Mouse (Mus musculus) kidney, embryonic 14.5 days (tissue): ENCODE data around the gene Zbtb7b. TPM values are rescaled to one million over a fixed set of nuclear protein-coding genes. Genes with fewer than 3 reads are reported as not detected.
A peak's percentile ranks its signal among the peaks of the same experiment; 100 is the strongest.

Experiments used
- ATAC-seq: fragments of 200-750 bp; cut with Nextera tagmentation; 2 replicates; pipeline ENCODE4 v1.8.0; 2017; ENCODE audit warnings: moderate number of reproducible peaks, mild to moderate bottlenecking, moderate TSS enrichment, moderate library complexity; ENCODE audit not compliant: low FRiP score, low TSS enrichment
- H3K27ac ChIP-seq: fragments of 300-500 bp; sonication (generic); 2 replicates; pipeline ENCODE4 v1.5.1; 2014; ENCODE audit warnings: low read depth, mild to moderate bottlenecking, low read length, moderate library complexity, mixed read lengths
- H3K27me3 ChIP-seq: fragments of 300-500 bp; sonication (generic); 2 replicates; pipeline ENCODE4 v1.6.1; 2014; ENCODE audit warnings: mild to moderate bottlenecking, low read length; ENCODE audit not compliant: control insufficient read depth, insufficient read depth
- H3K36me3 ChIP-seq: fragments of 300-500 bp; sonication (generic); 2 replicates; pipeline ENCODE4 v1.6.1; 2014; ENCODE audit warnings: low read length, mixed read lengths; ENCODE audit not compliant: control insufficient read depth, insufficient read depth
- H3K4me1 ChIP-seq: fragments of 300-500 bp; sonication (generic); 2 replicates; pipeline ENCODE4 v1.6.1; 2014; ENCODE audit warnings: low read length, mixed read lengths; ENCODE audit not compliant: control insufficient read depth, insufficient read depth
- H3K4me2 ChIP-seq: fragments of 300-500 bp; sonication (generic); replicated peaks from 2 replicates; pipeline ENCODE4 v1.6.1; 2014; ENCODE audit warnings: low read depth, mild to moderate bottlenecking, low read length
- H3K4me3 ChIP-seq: fragments of 300-500 bp; sonication (generic); 2 replicates; pipeline ENCODE4 v1.5.1; 2014; ENCODE audit warnings: mild to moderate bottlenecking, low read length
- H3K9ac ChIP-seq: fragments of 300-500 bp; sonication (generic); 2 replicates; pipeline ENCODE4 v1.6.1; 2014; ENCODE audit warnings: low read depth, mild to moderate bottlenecking, low read length, moderate library complexity
- H3K9me3 ChIP-seq: fragments of 300-500 bp; sonication (generic); 2 replicates; pipeline ENCODE4 v1.6.1; 2016; ENCODE audit warnings: low read length; ENCODE audit not compliant: control insufficient read depth
- WGBS: fragments of 180-500 bp; shearing (Covaris S2); extraction: QIAGEN DNeasy Blood & Tissue Kit; methylation state at CpG from one replicate; pipeline ENCODE4 v1.1.7; 2014; 5-methylcytosine and 5-hydroxymethylcytosine counted together
- polyA plus RNA-seq: library from polyadenylated mRNA; unstranded; fragments of >200 nt; fragmentation: Nextera tagmentation; extraction: Ambion mirVana; gene quantifications from 2 replicates; pipeline ENCODE4 v1.2.1, GENCODE M21; 2014

Zbtb7b gene
- polyA plus RNA-seq, 1 experiment from 2014 or later, result 1.8 TPM

- ATAC-seq, result no peak
- no peaks in the 10 kb centered on the region; the same call in 1 of the 2 replicates for H3K36me3 ChIP-seq
- peaks cover 22% of the 10 kb centered on the region for H3K4me1 ChIP-seq
- WGBS, result 96% methylated on average over 18 of the region's 18 CpGs
- no peak overlapping the region for H3K27ac ChIP-seq
- H3K4me2 ChIP-seq, result no peak overlapping the region
- no peaks in the 10 kb centered on the region for H3K27me3 ChIP-seq
- no peaks in the 10 kb centered on the region for H3K9me3 ChIP-seq
- H3K4me3 ChIP-seq, result no peak overlapping the region
- no peak overlapping the region for H3K9ac ChIP-seq
Measured at GRCm38 (mm10) chr3:89380711-89381110, 13.9 kb downstream of the Zbtb7b start.

GRCm38 (mm10) chr3:89380291-89380690 lies 14.3 kb downstream of the Zbtb7b start:
- Histone ChIP-seq H3K4me1 (peaks cover 18% of the 10 kb centered on the region), H3K9me3 (no peaks in the 10 kb centered on the region), H3K9ac (no peak overlapping the region), H3K4me3 (no peak overlapping the region), H3K27me3 (no peaks in the 10 kb centered on the region), H3K4me2 (no peak overlapping the region), H3K27ac (no peak overlapping the region), H3K36me3 (no peaks in the 10 kb centered on the region; the same call in 1 of the 2 replicates)
- WGBS, result 96% methylated on average over 14 of the region's 14 CpGs
- no peak for ATAC-seq

GRCm38 (mm10) chr3:89379388-89380131 lies 15.0 kb downstream of the Zbtb7b start:
- Histone ChIP-seq H3K4me3 (no peak overlapping the region), H3K36me3 (no peaks in the 10 kb centered on the region; the same call in 1 of the 2 replicates), H3K27ac (no peak overlapping the region), H3K9me3 (no peaks in the 10 kb centered on the region), H3K9ac (no peak overlapping the region), H3K4me2 (no peak overlapping the region), H3K27me3 (no peaks in the 10 kb centered on the region), H3K4me1 (peaks cover 11% of the 10 kb centered on the region; the same call in 1 of the 2 replicates)
- ATAC-seq, result no peak
- 90% methylated on average over 31 of the region's 31 CpGs for WGBS

- peak overlapping the region; percentile 88 for H3K4me2 ChIP-seq
- no peak overlapping the region for H3K27ac ChIP-seq
- 2% methylated on average over 29 of the region's 29 CpGs for WGBS
- H3K4me1 ChIP-seq, result peaks cover 11% of the 10 kb centered on the region; the same call in 1 of the 2 replicates
- no peaks in the 10 kb centered on the region for H3K9me3 ChIP-seq
- ATAC-seq, result peak; percentile 94
- H3K4me3 ChIP-seq, result peak overlapping the region; percentile 49
- no peaks in the 10 kb centered on the region for H3K27me3 ChIP-seq
- H3K36me3 ChIP-seq, result no peaks in the 10 kb centered on the region; the same call in 1 of the 2 replicates
- peak overlapping the region; percentile 71 for H3K9ac ChIP-seq
Measured at GRCm38 (mm10) chr3:89378394-89379067, 16.0 kb downstream of the Zbtb7b start.

GRCm38 (mm10) chr3:89377831-89378230 lies 16.7 kb downstream of the Zbtb7b start:
- peak; percentile 30 for ATAC-seq
- no peak overlapping the region for H3K9ac ChIP-seq
- H3K4me1 ChIP-seq, result peaks cover 11% of the 10 kb centered on the region; the same call in 1 of the 2 replicates
- 80% methylated on average over 4 of the region's 4 CpGs for WGBS
- H3K27ac ChIP-seq, result no peak overlapping the region
- no peaks in the 10 kb centered on the region for H3K27me3 ChIP-seq
- H3K9me3 ChIP-seq, result no peaks in the 10 kb centered on the region
- peak overlapping the region; percentile 49; the same call in 1 of the 2 replicates for H3K4me3 ChIP-seq
- peak overlapping the region; percentile 88 for H3K4me2 ChIP-seq
- no peaks in the 10 kb centered on the region; the same call in 1 of the 2 replicates for H3K36me3 ChIP-seq

GRCm38 (mm10) chr3:89373581-89374231 lies 20.9 kb downstream of the Zbtb7b start:
- Histone ChIP-seq H3K4me2 (no peak overlapping the region), H3K4me3 (no peak overlapping the region), H3K36me3 (no peaks in the 10 kb centered on the region), H3K27me3 (no peaks in the 10 kb centered on the region), H3K4me1 (peaks cover 7% of the 10 kb centered on the region; the same call in 1 of the 2 replicates), H3K9me3 (no peaks in the 10 kb centered on the region), H3K9ac (no peak overlapping the region), H3K27ac (no peak overlapping the region)
- ATAC-seq, result no peak
- WGBS, result 45% methylated on average over 5 of the region's 5 CpGs

- Histone ChIP-seq H3K9me3 (no peaks in the 10 kb centered on the region), H3K27ac (no peak overlapping the region), H3K36me3 (no peaks in the 10 kb centered on the region), H3K4me3 (no peak overlapping the region), H3K4me1 (0 out of 2 replicates have a peak, but pooled peaks cover 4% of the 10 kb centered on the region), H3K4me2 (no peak overlapping the region), H3K9ac (no peak overlapping the region; the same call in 1 of the 2 replicates), H3K27me3 (no peaks in the 10 kb centered on the region)
- 45% methylated on average over 11 of the region's 11 CpGs for WGBS
- ATAC-seq, result 0 out of 2 replicates have a peak, but pooled peaks have one; percentile 46
Measured at GRCm38 (mm10) chr3:89367338-89367737, 27.2 kb downstream of the Zbtb7b start.

- WGBS, result 66% methylated on average over 20 of the region's 20 CpGs
- ATAC-seq, result no peak
- no peaks in the 10 kb centered on the region for H3K9me3 ChIP-seq
- no peaks in the 10 kb centered on the region for H3K27me3 ChIP-seq
- H3K27ac ChIP-seq, result no peak overlapping the region
- no peak overlapping the region for H3K4me2 ChIP-seq
- H3K4me3 ChIP-seq, result no peak overlapping the region
- H3K4me1 ChIP-seq, result 0 out of 2 replicates have a peak, but pooled peaks cover 4% of the 10 kb centered on the region
- no peaks in the 10 kb centered on the region for H3K36me3 ChIP-seq
- peak overlapping the region; percentile 18; the same call in 1 of the 2 replicates for H3K9ac ChIP-seq
Measured at GRCm38 (mm10) chr3:89365486-89366414, 28.8 kb downstream of the Zbtb7b start.
